Mouse (Mus musculus) intestine, embryonic 16.5 days (tissue): ENCODE results near the gene Bad. TPM values are rescaled to one million over a fixed set of nuclear protein-coding genes. Genes with fewer than 3 reads are reported as not detected.

Experiments used
- ATAC-seq: fragments of 200-750 bp; cut with Nextera tagmentation; 2 replicates; pipeline ENCODE4 v1.8.0; 2017; ENCODE audit warnings: moderate TSS enrichment, moderate library complexity
- H3K27ac ChIP-seq: fragments of 300-500 bp; sonication (generic); 2 replicates; pipeline ENCODE4 v1.5.1; 2014; ENCODE audit warnings: mild to moderate bottlenecking, low read length
- H3K27me3 ChIP-seq: fragments of 300-500 bp; sonication (generic); replicated peaks from 2 replicates; pipeline ENCODE4 v1.6.1; 2014; ENCODE audit warnings: low read length, control low read depth, mixed read lengths; ENCODE audit not compliant: control insufficient read depth, insufficient read depth
- H3K36me3 ChIP-seq: fragments of 300-500 bp; sonication (generic); 2 replicates; pipeline ENCODE4 v1.6.1; 2014; ENCODE audit warnings: low read length, control low read depth; ENCODE audit not compliant: control insufficient read depth, insufficient read depth
- H3K4me1 ChIP-seq: fragments of 300-500 bp; sonication (generic); 2 replicates; pipeline ENCODE4 v1.6.1; 2014; ENCODE audit warnings: low read length, control low read depth, mixed read lengths; ENCODE audit not compliant: control insufficient read depth, insufficient read depth
- H3K4me2 ChIP-seq: fragments of 300-500 bp; sonication (generic); 2 replicates; pipeline ENCODE4 v1.6.1; 2014; ENCODE audit warnings: low read depth, low read length, control low read depth
- H3K4me3 ChIP-seq: fragments of 300-500 bp; sonication (generic); 2 replicates; pipeline ENCODE4 v1.5.1; 2014; ENCODE audit warnings: mild to moderate bottlenecking, low read length
- H3K9ac ChIP-seq: fragments of 300-500 bp; sonication (generic); 2 replicates; pipeline ENCODE4 v1.6.1; 2014; ENCODE audit warnings: low read depth, low read length
- H3K9me3 ChIP-seq: fragments of 300-500 bp; sonication (generic); 2 replicates; pipeline ENCODE4 v1.6.1; 2016; ENCODE audit warnings: low read length, control low read depth; ENCODE audit not compliant: control insufficient read depth
- WGBS: fragments of 180-500 bp; shearing (Covaris S2); extraction: QIAGEN DNeasy Blood & Tissue Kit; methylation state at CpG from one replicate; pipeline ENCODE4 v1.1.7; 2014; 5-methylcytosine and 5-hydroxymethylcytosine counted together
- polyA plus RNA-seq: library from polyadenylated mRNA; unstranded; fragments of >200 nt; fragmentation: Nextera tagmentation; extraction: Ambion mirVana; gene quantifications from 2 replicates; pipeline ENCODE4 v1.2.1, GENCODE M21; 2015

Gene Bad
- polyA plus RNA-seq, 1 experiment from 2014 or later, result 80.5 TPM

DNA sequence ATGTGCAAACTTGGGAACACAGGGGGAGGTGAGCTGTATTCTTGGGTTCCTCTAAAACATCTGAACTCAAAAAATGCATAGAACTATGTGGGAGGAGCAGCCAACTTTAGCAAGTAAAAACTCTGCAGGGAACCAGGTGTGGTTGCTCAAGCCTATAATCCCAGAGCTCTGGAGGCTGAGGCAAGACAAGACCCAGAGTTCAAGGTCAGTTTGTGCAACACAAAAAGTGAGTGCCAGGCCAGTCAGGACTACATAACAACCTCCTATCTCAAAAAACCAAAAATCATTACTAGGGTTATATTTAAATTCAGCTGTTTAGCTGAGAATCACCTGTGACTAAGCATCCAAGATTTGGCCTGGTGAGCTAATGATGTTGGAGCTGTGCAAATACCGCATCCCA is 9.6 kb upstream of the Bad start:
- peaks cover 12% of the 10 kb centered on the region for H3K4me1 ChIP-seq
- H3K4me2 ChIP-seq, result no peak overlapping the region
- H3K4me3 ChIP-seq, result no peak overlapping the region
- H3K9ac ChIP-seq, result no peak overlapping the region
- no peaks in the 10 kb centered on the region for H3K9me3 ChIP-seq
- no peak overlapping the region for H3K27ac ChIP-seq
- peaks cover 40% of the 10 kb centered on the region for H3K27me3 ChIP-seq
- 53% methylated on average over 1 of the region's 1 CpGs for WGBS
- no peak for ATAC-seq
- no peaks in the 10 kb centered on the region for H3K36me3 ChIP-seq

- no peak overlapping the region; the same call in 1 of the 2 replicates for H3K4me3 ChIP-seq
- 31% methylated on average over 4 of the region's 4 CpGs for WGBS
- peaks cover 29% of the 10 kb centered on the region for H3K27me3 ChIP-seq
- peak overlapping the region; percentile 66; the same call in 1 of the 2 replicates for H3K9ac ChIP-seq
- no peak overlapping the region for H3K27ac ChIP-seq
- H3K36me3 ChIP-seq, result no peaks in the 10 kb centered on the region
- no peaks in the 10 kb centered on the region for H3K9me3 ChIP-seq
- H3K4me2 ChIP-seq, result 0 out of 2 replicates have a peak overlapping the region, but pooled peaks have one; percentile 92
- no peak for ATAC-seq
- H3K4me1 ChIP-seq, result peaks cover 12% of the 10 kb centered on the region
Observed at GRCm38 (mm10) chr19:6933102-6933435, 8.6 kb upstream of the Bad start.

DNA sequence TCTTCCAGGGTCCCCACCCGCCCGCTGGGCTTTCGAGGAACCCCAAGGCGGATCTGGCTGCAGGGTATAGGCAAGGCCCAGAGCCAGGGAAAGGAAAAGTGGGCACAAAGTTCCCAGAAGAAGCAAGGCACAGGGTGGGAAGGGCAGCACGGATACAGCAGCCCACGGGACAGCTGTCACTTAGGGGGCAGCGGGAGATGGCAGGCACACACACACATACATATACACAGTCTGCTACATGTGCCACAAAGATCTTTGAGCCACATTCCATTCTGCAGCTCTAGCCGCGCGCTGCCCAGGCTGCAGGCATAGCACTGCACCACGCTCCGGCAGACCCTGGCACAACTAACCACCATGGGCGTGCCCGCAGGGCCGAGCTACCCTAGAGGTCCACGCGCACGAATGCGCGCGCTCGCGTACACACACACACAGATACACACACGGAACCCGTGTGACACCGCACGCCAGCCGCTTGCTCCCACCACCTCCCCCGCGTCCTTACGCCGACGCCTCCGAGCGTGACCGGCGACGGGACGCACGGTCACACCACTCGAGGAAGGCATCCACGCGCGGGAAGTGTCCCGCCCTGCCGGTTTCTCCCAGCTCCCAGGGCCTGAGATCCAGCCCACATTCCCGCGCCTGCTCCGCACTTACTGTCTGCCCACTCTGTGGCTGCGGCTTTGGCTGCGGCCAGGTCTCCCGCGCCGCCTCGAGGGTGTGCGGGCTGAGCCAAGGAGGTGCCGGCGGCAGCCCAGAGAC is 8.0 kb upstream of the Bad start:
- peak overlapping the region; percentile 66 for H3K9ac ChIP-seq
- H3K4me3 ChIP-seq, result peak overlapping the region; percentile 48
- H3K4me2 ChIP-seq, result peak overlapping the region; percentile 92
- H3K36me3 ChIP-seq, result no peaks in the 10 kb centered on the region
- 3% methylated on average over 58 of the region's 58 CpGs for WGBS
- ATAC-seq, result peak; percentile 55
- H3K27me3 ChIP-seq, result peaks cover 29% of the 10 kb centered on the region
- H3K4me1 ChIP-seq, result peaks cover 16% of the 10 kb centered on the region
- no peaks in the 10 kb centered on the region for H3K9me3 ChIP-seq
- no peak overlapping the region for H3K27ac ChIP-seq

DNA sequence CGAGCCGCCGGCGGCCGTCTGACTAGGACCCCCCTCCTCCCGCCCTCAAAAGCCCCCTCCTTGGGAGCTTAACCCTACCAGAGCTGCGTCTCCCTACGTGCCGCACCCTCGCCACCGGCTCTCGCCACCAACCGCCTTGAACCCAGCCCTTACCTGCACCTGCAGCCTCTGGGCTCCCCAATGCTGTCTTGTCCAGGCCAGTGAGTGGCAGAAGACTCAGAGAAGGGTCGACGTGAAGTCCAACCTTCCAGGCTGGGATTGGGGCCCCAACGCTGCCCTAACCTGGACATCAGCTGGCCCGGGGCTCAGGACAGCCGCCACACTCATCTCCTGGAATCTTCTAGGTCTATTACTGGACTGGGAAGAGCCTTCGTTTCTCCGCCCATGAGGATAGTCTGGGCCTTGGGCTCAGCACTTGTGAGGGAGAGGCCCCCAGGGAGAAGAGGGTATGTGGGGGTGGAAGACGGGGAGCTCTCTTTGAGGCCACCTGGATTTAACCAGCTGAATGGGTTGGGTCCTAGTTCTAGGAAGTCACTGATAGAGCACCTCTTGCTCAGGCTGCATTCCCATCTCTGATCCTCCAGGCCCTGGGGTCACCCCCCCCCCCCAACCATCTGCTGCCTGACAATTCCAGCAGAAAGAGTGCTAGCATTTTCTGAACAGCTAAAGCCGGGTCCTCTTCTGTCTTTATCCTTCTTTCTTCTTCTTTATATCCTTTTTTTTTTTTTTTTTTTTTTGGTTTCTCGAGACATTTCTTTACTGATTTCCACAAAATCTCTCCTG is 7.3 kb upstream of the Bad start, which contains the start of gene Kcnk4:
Gene Kcnk4 (minus strand): TSS at position 321 of the 783 bp plus-strand sequence.
- 0 out of 2 replicates have a peak, but pooled peaks have one; percentile 7 for ATAC-seq
- Histone ChIP-seq H3K4me1 (peaks cover 16% of the 10 kb centered on the region), H3K9ac (peak within 1 kb of the TSS; percentile 66), H3K4me2 (peak within 1 kb of the TSS; percentile 92), H3K27ac (no peak within 1 kb of the TSS), H3K36me3 (no peaks in the 10 kb centered on the region), H3K4me3 (peak within 1 kb of the TSS; percentile 48), H3K27me3 (peaks cover 29% of the 10 kb centered on the region), H3K9me3 (no peaks in the 10 kb centered on the region)
- WGBS, result 11% methylated on average over 23 of the region's 23 CpGs

GRCm38 (mm10) chr19:6936299-6936698 is 5.4 kb upstream of the Bad start:
- WGBS, result 23% methylated on average over 3 of the region's 3 CpGs
- no peak for ATAC-seq

GRCm38 (mm10) chr19:6937541-6938465 is 3.9 kb upstream of the Bad start:
- 81% methylated on average over 16 of the region's 16 CpGs for WGBS
- Histone ChIP-seq H3K36me3 (no peaks in the 10 kb centered on the region), H3K4me3 (no peak overlapping the region), H3K27me3 (peaks cover 23% of the 10 kb centered on the region), H3K9ac (peak overlapping the region; percentile 23; the same call in 1 of the 2 replicates), H3K4me2 (no peak overlapping the region), H3K9me3 (no peaks in the 10 kb centered on the region), H3K4me1 (peaks cover 28% of the 10 kb centered on the region), H3K27ac (no peak overlapping the region)
- ATAC-seq, result no peak

More at GRCm38 (mm10) chr19:6936299-6936698, 5.4 kb upstream of the Bad start:
- no peak overlapping the region for H3K27ac ChIP-seq
- no peak overlapping the region for H3K4me3 ChIP-seq
- no peaks in the 10 kb centered on the region for H3K9me3 ChIP-seq
- no peak overlapping the region for H3K9ac ChIP-seq
- no peak overlapping the region for H3K4me2 ChIP-seq
- peaks cover 29% of the 10 kb centered on the region for H3K27me3 ChIP-seq
- peaks cover 27% of the 10 kb centered on the region for H3K4me1 ChIP-seq
- H3K36me3 ChIP-seq, result no peaks in the 10 kb centered on the region

DNA sequence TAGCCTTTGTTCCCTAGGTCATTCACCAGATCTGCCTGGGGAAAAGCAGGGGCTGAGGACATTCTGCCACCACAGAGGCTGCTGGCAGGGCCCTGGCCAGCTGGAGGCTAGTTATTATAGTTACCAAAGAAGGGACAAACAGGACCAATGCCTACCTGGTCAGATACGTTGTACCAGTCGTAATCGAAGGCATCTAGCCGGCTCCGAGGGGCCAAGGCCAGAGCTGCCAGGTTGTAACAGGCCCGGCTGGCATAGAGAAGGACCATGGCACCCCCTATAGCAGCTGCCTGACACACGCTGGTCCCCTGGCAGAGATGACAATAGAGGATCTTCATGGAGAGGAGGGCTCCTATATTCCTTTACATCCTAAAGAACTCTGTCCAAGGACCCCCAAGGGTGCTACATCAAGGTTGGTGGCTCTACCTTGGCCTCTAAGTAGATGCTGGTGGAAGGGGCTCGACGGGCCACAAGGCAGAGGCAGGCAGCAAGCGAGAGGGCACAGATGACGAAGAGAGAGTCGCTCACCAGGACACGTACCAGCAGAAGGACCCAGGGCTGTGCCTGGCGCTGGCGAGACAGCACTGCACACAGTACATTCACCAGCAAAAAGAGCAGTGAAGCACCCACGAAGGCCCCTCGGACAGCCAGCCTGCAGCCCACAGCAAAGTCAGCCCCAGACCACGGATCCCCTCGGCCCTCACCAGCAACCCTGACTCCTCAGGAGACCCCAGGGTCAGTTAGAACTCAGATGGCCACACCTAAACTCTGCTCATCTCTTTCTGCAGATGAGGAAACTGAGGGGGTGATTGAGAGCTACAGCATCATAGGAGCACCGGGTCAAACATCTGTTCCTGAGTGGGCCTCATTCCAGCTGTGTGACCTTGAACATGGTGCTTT is 2.3 kb upstream of the Bad start:
- no peak for ATAC-seq
- no peaks in the 10 kb centered on the region for H3K9me3 ChIP-seq
- H3K4me3 ChIP-seq, result no peak overlapping the region
- peaks cover 20% of the 10 kb centered on the region for H3K4me1 ChIP-seq
- H3K27me3 ChIP-seq, result peaks cover 7% of the 10 kb centered on the region
- no peak overlapping the region for H3K9ac ChIP-seq
- H3K4me2 ChIP-seq, result no peak overlapping the region
- H3K36me3 ChIP-seq, result no peaks in the 10 kb centered on the region
- H3K27ac ChIP-seq, result no peak overlapping the region
- 93% methylated on average over 20 of the region's 20 CpGs for WGBS
